Mouse (Mus musculus): ENCODE measurements at regions not wholly inside any gene's neighbourhood (a gene's known extent, or its start where the extent isn't known, plus 50 kb on each side); places are given as distances from the start of the nearest gene placed in this dataset.

GRCm38 (mm10) chr2:170277896-170278295, 130.0 kb upstream of the Zfp217 start:
- TF ChIP-seq CTCF (IDR thresholded peaks at IDR 0.05; ENCODE audit: insufficient read depth, low read depth, low read length) (no peak), POLR2A (IDR thresholded peaks at IDR 0.05; ENCODE audit: insufficient read depth, low read depth, low read length) (no peak)
